Mouse (Mus musculus) T-helper 2 cell (primary cell): ENCODE data around the gene Rhbdl3.

Experiments used
- in situ Hi-C: fragments of 300-600 bp; cut with MboI, MseI; formaldehyde crosslinking; loops from one replicate; pipeline ENCODE4 v1.15.1; 2025; ENCODE audit warnings: high pct_unique_total_duplicates

Rhbdl3 gene

GRCm38 (mm10) chr11:80312565-80312964 lies 11.9 kb downstream of the Rhbdl3 start:
- in situ Hi-C loops: no loop called here

DNA sequence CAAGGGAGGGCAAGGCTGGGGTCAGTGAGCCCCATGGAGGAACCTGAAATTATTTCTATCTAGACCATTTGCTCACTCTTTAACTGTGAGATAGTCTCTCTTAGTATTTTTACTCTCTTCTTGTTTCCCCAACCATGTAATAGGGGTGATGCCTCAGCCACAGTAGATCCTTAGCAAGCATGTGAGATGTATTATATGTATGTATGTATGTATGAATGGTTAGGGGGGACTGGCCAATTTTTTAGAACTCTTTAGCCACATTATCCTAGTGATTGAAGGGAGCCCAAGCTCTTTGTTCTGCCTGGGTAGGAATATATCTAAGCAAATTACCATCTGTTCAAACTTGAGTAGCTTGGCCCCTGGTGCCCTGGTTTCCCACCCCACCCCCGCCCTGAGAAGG lies 12.8 kb downstream of the Rhbdl3 start:
- in situ Hi-C loops: no loop called here

DNA sequence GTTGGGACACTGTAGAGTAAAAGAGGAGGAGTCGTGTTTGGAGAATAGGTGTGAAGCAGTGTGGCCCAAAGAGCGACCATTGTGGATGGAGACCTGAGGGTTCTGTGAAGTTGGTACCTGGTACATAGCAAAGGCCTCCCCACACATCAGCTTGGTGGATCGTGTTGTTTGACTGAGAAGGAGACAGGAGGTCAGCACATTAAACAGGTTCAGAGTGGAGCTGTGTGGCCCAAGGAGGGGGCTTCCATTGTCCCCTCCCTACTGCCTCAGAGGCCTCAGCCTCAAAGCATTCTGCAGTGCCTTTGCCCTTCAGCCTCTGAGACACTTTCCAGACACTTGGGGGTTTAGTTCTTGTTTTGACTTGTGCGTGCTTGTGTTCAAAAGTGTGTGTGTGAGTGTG lies 13.2 kb downstream of the Rhbdl3 start:
- in situ Hi-C loops: no loop called here

DNA sequence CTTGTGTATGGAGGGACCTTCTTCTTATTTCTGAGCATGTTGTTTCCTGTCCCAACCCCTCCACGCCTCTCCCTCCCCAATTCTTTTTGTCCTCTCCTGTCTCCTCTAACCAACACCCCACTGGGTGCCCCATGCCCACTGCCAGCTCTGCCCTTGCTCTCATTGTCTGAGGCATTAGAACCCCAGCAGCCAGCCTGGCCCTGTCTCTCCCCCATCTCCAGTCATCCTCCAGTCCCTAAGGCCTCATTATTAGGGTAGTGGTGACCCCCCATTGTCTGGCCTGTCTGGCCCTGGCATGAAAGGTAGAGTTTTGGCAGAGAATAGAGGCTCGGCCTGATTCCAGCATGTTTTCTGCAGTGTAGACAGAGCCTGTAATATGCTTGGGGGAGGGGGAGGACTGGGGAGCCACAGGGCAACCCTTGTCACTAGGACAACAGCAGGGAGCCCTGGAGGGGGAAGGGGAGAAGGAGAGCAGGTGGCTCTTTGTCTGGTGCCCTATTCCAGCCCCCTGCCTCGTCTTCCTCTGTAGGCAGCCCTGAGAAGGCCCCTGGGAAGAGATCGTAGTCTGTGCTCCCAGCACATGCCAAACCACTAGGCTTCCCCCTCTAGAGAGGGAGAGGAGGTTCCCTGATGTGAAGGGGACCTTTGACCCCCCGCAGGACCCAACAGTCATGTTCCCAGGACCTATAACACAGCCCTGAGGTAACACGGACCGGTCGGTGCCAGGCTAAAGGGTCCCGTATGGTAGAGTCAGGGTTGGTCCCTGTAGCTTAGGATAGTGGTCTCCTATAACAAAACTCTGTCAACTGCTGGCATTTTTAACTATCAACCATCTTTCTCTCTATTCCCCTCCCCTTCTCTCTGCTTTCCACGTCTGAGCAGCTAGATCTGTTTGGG lies 15.3 kb downstream of the Rhbdl3 start:
- in situ Hi-C loops: no loop called here

DNA sequence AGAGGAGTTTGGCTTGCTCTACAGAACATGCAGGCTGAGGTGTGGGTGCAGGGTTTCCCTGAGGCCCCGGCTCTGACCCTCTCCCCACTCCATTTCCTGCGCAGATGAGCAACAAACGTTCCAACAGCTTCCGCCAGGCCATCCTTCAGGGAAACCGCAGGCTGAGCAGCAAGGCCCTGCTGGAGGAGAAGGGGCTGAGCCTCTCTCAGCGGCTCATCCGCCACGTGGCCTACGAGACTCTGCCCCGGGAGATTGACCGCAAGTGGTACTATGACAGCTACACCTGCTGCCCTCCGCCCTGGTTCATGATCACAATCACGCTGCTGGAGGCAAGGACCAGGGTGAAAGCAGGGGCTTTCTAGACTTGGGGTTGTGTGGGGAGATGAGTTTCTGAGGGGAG lies 22.5 kb downstream of the Rhbdl3 start:
- in situ Hi-C loops: no loop called here

DNA sequence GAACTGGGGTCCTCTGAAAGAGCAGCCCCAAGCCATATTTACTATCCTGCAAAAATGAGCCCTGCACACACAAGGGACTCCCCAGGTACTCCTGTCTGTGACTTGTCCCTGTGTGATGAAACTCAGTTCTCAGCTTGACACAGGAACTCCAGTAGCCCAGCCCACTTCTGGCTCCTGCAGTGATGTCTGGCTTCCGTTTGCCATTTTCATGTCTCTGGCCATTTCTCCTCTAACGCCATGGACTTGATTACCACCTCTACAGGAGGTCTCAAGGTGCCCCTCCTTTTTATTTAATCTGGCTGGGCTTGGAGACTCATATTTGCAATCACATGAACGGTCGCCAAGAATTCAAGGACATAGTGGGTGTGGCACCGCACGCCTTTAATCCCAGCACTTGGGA lies 23.9 kb downstream of the Rhbdl3 start:
- in situ Hi-C loops: no loop called here

DNA sequence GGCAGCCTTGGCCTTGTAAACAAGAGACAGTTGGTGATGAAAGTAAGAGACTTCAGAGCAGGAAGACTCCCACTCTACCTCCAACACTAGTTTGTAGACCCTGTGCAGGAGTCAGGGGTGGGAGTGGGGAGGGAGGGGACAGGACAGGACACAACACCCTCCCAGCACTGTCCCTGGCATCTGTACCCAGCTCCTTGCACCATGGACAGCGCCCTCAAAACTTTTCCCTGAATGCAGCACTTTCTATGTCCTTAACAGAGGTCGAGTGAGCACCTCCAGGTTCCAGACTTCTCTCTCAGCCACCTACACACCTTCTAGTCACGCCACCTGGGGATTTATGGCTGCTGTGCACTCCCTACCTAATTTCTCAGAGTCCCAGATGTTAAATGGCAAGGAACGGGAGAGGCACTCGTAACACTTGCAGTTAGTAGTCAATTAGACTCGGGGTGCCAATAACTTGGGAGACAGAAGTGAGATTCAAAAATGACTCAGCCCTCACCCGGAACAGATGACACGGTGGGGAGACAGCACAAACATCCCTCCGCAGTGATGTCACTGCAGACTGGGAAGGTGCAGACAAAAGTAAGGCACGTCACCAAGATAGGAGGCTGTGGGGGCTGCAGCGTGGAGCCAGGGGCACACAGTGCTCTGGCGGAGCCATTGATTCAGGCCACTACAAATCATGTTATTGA lies 32.1 kb downstream of the Rhbdl3 start:
- in situ Hi-C loops: no loop called here

DNA sequence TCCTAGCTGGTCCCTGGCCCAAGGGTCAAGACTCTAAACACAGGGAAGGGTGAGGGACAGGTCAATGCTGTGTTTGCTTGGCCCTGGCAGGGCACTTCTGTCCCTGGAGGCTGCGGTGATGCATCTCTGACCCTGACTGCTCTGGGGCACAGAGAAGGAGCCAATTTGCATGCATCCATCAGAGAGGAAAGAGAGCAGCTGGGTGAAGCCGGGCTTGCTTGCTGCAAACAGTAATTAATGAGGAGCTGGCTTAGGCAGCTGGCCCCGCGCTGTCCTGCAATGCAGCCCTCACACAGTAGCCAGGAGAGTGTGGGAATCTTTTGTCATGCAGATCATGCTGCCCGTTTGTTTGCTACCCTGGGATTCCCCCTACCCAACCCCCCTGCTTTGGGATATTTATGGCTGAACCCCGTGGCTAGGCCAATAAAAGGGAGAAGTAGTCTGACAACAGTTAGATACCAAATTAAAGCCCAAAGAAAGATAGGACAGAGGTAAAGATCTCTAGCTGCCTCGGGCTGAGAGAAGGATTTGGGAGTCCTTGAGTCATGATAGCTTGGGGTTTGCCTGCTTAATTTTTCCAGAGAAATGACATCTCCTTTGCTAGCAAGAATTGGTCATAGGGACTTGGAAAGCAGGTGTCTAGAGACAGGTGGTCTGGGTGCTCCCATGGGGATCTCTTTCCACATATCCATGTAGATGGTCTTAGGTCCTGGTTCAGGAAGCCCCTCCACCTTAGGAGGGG lies 35.1 kb downstream of the Rhbdl3 start:
- in situ Hi-C loops: no loop called here

- in situ Hi-C loops: no loop called here
These were observed 35.6 kb downstream of the Rhbdl3 start for GRCm38 (mm10) chr11:80336351-80336730.

GRCm38 (mm10) chr11:80342482-80342881 lies 41.8 kb downstream of the Rhbdl3 start:
- in situ Hi-C loops: loop anchor here (5.0 kb wide), 1 partner anchor 40 kb away; the partner anchor contains the start of gene Rhbdl3

- in situ Hi-C loops: no loop called here
These were observed 51.2 kb downstream of the Rhbdl3 start for GRCm38 (mm10) chr11:80351832-80352430.

DNA sequence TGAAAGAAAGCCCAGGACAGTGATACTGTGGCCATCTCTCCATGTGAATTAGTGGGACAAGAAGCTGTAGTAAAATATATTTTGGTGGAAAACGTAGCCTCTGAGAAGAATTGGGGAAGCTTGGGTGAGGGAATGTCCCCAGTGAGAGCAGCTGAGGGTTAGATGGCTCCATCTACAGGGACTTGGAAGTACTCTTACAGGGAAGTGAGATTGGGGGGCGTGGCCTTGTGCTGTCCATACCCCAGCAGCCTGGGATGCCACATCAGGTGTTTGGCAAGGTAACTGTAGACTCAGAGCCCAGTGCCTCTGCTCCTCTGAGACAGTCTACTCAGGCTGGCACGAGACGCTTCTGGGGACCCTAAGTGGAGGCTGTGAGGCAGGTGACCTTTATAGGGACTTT lies 54.1 kb downstream of the Rhbdl3 start:
- in situ Hi-C loops: no loop called here

- in situ Hi-C loops: no loop called here
These were observed 68.2 kb downstream of the Rhbdl3 start for GRCm38 (mm10) chr11:80368949-80369348.

GRCm38 (mm10) chr11:80376651-80377050 lies 75.9 kb downstream of the Rhbdl3 start:
- in situ Hi-C loops: loop anchor here (25.0 kb wide), 1 partner anchor 364 kb away; no protein-coding TSS in a partner anchor

DNA sequence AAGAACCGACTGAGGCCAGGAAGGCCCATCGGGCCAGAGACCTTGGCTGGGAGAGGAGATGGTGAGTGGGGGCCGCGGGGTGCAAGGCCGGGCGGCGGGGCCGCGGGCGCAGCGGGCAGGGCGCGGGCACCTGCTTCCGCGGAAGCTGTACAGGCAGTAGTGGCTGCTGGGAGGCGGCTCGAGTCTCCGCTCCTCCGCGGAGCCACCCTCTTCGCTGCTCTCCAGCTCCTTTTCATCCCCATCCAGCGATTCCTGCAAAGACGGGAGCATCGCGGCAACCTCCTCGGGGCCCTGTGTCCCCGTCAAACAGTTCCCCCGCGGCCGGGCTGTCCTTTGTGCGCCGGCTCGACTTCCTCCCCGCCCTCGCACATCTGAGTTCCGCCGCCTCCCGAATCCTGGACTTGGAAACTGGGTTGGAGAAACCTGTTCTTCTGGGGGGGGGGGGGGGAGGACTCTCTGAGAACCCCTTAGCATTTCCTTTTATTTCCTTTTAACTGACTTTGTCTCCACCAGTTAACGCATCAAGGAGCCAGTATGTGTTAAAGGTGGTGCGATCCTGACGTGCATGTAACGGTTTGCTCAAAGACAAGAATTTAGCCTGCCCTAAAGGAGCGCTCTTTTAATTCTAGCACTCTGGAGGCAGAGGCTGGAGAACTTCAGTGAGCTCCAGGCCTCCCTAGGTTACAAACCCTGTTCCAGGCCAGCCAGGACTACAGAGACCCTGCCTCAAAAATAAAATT lies 77.2 kb downstream of the Rhbdl3 start, which contains the start of gene 5730455P16Rik:
Gene 5730455P16Rik, minus strand, starts transcription at position 323 of the 740 bp plus-strand sequence.
- in situ Hi-C loops: loop anchor here (25.0 kb wide), 1 partner anchor 366 kb away; no protein-coding TSS in a partner anchor

- in situ Hi-C loops: loop anchor here (25.0 kb wide), 1 partner anchor 366 kb away; no protein-coding TSS in a partner anchor
These were observed 77.8 kb downstream of the Rhbdl3 start for GRCm38 (mm10) chr11:80378452-80379068.

DNA sequence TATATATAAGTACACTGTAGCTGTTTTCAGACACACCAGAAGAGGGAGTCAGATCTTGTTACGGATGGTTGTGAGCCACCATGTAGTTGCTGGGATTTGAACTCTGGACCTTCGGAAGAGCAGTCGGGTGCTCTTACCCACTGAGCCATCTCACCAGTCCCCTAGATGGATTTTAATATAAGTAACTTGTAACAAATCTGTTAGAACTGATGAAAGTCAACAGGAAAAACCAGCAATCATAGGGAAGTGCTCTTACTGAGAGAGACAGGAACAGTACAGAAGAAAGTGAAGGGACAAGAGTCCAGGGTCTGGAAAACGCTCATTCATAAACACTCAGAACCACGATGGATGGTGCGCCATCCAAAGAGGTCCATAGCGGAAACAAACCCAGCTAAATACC lies 78.5 kb downstream of the Rhbdl3 start:
- in situ Hi-C loops: loop anchor here (25.0 kb wide), 1 partner anchor 367 kb away; no protein-coding TSS in a partner anchor

DNA sequence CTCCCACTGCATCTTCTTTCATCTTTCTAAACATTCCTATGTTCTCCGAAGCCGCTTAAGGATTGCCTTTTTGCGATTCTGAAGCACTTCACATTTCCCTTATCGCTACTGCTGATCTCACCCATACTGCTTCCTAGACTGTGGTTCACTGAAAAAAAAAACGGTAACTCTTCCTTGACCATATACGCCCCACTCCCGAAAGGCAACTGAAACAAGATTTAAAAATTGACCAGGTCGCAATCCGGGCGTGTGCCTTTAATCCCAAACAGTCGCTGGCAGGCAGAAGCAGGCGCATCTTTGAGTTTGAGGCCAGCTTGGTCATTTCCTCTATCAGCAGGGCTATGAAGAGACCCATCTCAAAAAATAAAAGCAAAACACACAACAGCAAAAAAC lies 81.9 kb downstream of the Rhbdl3 start:
- in situ Hi-C loops: loop anchor here (25.0 kb wide), 1 partner anchor 370 kb away; no protein-coding TSS in a partner anchor

GRCm38 (mm10) chr11:80383019-80383625 lies 82.4 kb downstream of the Rhbdl3 start, which contains the start of gene Zfp207:
TSS of gene Zfp207 (plus strand) at chr11:80383279.
- in situ Hi-C loops: loop anchor here (25.0 kb wide), 1 partner anchor 371 kb away; no protein-coding TSS in a partner anchor
